Mouse (Mus musculus): ENCODE data around the gene Tbca. TPM values are rescaled to one million over a fixed set of nuclear protein-coding genes. Genes with fewer than 3 reads are reported as not detected.
A peak's percentile ranks its signal among the peaks of the same experiment; 100 is the strongest.

Tbca gene
- polyA plus RNA-seq, 1 experiment, result 10.1 TPM

- H3K4me1 ChIP-seq (replicated peaks; ENCODE audit: control insufficient read depth, insufficient read depth, low read length), result peaks cover 10% of the 10 kb centered on the region
- TF ChIP-seq POLR2A (IDR thresholded peaks at IDR 0.05; ENCODE audit: control insufficient read depth, extremely low read depth, insufficient read depth, low read length, poor library complexity), result no peak
- TF ChIP-seq CTCF (IDR thresholded peaks at IDR 0.05; ENCODE audit: borderline replicate concordance, control insufficient read depth, extremely low read depth, insufficient read depth, low read length, poor library complexity), result no peak
- 4% methylated on average over 37 of the region's 37 CpGs for WGBS
- no peak overlapping the region for H3K27ac ChIP-seq (ENCODE audit: control insufficient read depth, insufficient read depth, low read length)
- H3K27me3 ChIP-seq (ENCODE audit: control insufficient read depth, insufficient read depth, low read length), result peaks cover 31% of the 10 kb centered on the region
- no peaks in the 10 kb centered on the region for H3K36me3 ChIP-seq (ENCODE audit: control insufficient read depth, insufficient read depth, low read length)
- no peak for DNase-seq
- H3K4me3 ChIP-seq (ENCODE audit: control insufficient read depth, insufficient read depth, low read length), result 0 out of 2 replicates have a peak overlapping the region, but pooled peaks have one; percentile 18
Measured at GRCm38 (mm10) chr13:94882711-94883145, 94.0 kb downstream of the Tbca start.

- no peak for DNase-seq
- Histone ChIP-seq H3K4me1 (replicated peaks; ENCODE audit: control insufficient read depth, insufficient read depth, low read length) (peaks cover 10% of the 10 kb centered on the region), H3K27me3 (ENCODE audit: control insufficient read depth, insufficient read depth, low read length) (peaks cover 31% of the 10 kb centered on the region), H3K4me3 (ENCODE audit: control insufficient read depth, insufficient read depth, low read length) (0 out of 2 replicates have a peak overlapping the region, but pooled peaks have one; percentile 18), H3K36me3 (ENCODE audit: control insufficient read depth, insufficient read depth, low read length) (no peaks in the 10 kb centered on the region), H3K27ac (ENCODE audit: control insufficient read depth, insufficient read depth, low read length) (no peak overlapping the region)
- WGBS, result 3% methylated on average over 82 of the region's 95 CpGs
- TF ChIP-seq CTCF (IDR thresholded peaks at IDR 0.05; ENCODE audit: borderline replicate concordance, control insufficient read depth, extremely low read depth, insufficient read depth, low read length, poor library complexity) (no peak), POLR2A (IDR thresholded peaks at IDR 0.05; ENCODE audit: control insufficient read depth, extremely low read depth, insufficient read depth, low read length, poor library complexity) (no peak)
Measured at GRCm38 (mm10) chr13:94883163-94883965, 94.7 kb downstream of the Tbca start.

- no peak overlapping the region for H3K27ac ChIP-seq (ENCODE audit: control insufficient read depth, insufficient read depth, low read length)
- H3K36me3 ChIP-seq (ENCODE audit: control insufficient read depth, insufficient read depth, low read length), result no peaks in the 10 kb centered on the region
- H3K4me3 ChIP-seq (ENCODE audit: control insufficient read depth, insufficient read depth, low read length), result no peak overlapping the region
- peaks cover 31% of the 10 kb centered on the region for H3K27me3 ChIP-seq (ENCODE audit: control insufficient read depth, insufficient read depth, low read length)
- 10% methylated on average over 36 of the region's 36 CpGs for WGBS
- H3K4me1 ChIP-seq (replicated peaks; ENCODE audit: control insufficient read depth, insufficient read depth, low read length), result peaks cover 10% of the 10 kb centered on the region
- TF ChIP-seq CTCF (IDR thresholded peaks at IDR 0.05; ENCODE audit: borderline replicate concordance, control insufficient read depth, extremely low read depth, insufficient read depth, low read length, poor library complexity) (no peak), POLR2A (IDR thresholded peaks at IDR 0.05; ENCODE audit: control insufficient read depth, extremely low read depth, insufficient read depth, low read length, poor library complexity) (no peak)
- no peak for DNase-seq
Measured at GRCm38 (mm10) chr13:94883966-94884960, 95.6 kb downstream of the Tbca start.

DNA sequence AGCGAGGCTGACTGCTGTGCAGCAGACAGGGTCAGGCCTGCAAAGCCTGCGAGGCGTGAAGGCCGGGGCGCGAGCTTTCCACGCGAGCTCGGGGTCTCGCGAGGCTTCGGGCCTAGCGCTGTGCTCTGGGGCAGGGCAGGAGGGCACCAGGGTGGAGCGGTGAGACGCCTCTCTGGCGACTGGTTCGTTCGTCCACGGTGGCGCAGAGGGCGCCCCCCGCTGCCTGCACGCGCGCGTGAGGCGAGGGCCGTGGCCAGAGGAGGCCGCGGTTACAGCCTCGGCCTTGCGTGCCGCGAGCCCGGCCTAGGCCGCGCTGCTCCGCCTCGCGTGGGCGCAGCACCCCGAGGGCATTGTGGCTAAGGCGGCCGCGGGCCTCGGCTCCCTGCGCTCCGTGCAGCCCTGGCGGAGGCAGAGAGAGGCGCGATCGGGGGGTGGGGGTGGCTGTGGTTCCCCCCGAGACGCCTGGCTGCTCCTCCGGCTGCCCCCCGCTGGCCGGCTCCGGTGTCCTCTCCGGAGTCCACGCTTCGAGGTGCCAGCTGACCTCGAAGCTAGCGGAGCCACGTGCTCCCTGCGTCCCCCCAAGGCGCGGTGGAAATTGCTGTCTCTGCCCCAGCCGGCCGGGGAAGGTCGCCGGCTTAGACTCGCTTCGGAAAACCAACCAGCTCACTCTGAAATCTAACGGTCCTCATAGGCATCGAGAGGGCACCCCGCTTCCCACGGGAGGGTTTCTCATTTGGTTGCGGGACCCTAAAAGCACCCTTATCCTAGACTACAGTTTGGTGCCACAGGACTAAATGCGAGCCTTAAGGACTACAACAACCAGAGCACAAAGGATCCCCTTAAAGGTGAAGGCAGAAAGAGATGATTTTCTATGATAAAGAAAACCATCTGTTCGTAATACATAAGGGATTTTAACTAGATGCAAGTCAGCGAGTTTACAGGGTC is 96.9 kb downstream of the Tbca start:
- Histone ChIP-seq H3K27ac (ENCODE audit: control insufficient read depth, insufficient read depth, low read length) (no peak overlapping the region), H3K36me3 (ENCODE audit: control insufficient read depth, insufficient read depth, low read length) (no peaks in the 10 kb centered on the region), H3K4me3 (ENCODE audit: control insufficient read depth, insufficient read depth, low read length) (no peak overlapping the region), H3K27me3 (ENCODE audit: control insufficient read depth, insufficient read depth, low read length) (peaks cover 31% of the 10 kb centered on the region), H3K4me1 (replicated peaks; ENCODE audit: control insufficient read depth, insufficient read depth, low read length) (peaks cover 10% of the 10 kb centered on the region)
- no peak for DNase-seq
- 6% methylated on average over 80 of the region's 81 CpGs for WGBS
- TF ChIP-seq POLR2A (IDR thresholded peaks at IDR 0.05; ENCODE audit: control insufficient read depth, extremely low read depth, insufficient read depth, low read length, poor library complexity), result no peak

Other genes starting within 250 kb of the Tbca start
- gene Otp, start 86.7 kb downstream of the Tbca start, polyA plus RNA-seq (2012; rRNA removed), result not detected in 2 replicates
- 12.2 and 12.7 TPM in 2 replicates for gene Wdr41, start 187.4 kb downstream of the Tbca start, polyA plus RNA-seq (2012; rRNA removed)